Mouse (Mus musculus) urinary bladder, postnatal 25 days (tissue): ENCODE results near the gene Robo3.

Experiments used
- DNase-seq: peaks from one replicate; pipeline ENCODE4 v3.0.0; 2022; ENCODE audit warnings: low spot score

Robo3 gene

DNA sequence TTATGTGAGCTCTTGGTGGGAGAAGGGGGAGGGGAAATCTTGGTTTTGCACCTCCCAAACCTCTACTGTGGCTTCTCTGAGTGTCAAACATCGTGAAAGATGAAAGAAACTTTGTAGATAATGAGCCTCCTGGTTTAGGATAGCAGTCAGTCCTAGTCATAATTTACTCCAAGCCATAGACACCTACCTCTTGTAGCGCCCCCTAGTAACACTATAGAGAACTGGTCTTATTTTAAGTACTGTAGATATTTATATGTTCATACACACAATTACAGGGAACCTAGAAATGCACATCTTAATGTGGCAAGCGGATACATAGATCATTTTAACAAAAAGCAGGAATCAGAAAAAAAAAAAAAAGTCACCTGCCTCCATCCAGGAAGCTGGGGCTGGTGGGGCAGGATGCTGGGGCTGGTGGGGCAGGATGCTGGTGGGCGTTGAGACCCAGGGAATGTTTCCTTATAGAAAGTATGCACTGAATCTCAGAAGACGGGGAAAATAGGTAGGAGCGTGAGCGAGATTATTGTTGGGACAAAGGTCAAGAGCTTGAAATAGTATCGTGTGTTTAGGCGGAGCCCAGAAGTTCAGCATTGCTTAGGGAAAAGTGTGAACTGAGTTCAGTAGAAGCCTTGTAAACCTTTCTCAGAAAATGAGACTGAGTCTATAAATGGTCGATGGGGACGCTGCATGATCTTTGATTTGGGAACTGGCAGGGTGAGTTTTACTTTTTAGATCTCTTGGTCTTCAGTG, 64.8 kb downstream of the Robo3 start:
- no peak for DNase-seq

DNA sequence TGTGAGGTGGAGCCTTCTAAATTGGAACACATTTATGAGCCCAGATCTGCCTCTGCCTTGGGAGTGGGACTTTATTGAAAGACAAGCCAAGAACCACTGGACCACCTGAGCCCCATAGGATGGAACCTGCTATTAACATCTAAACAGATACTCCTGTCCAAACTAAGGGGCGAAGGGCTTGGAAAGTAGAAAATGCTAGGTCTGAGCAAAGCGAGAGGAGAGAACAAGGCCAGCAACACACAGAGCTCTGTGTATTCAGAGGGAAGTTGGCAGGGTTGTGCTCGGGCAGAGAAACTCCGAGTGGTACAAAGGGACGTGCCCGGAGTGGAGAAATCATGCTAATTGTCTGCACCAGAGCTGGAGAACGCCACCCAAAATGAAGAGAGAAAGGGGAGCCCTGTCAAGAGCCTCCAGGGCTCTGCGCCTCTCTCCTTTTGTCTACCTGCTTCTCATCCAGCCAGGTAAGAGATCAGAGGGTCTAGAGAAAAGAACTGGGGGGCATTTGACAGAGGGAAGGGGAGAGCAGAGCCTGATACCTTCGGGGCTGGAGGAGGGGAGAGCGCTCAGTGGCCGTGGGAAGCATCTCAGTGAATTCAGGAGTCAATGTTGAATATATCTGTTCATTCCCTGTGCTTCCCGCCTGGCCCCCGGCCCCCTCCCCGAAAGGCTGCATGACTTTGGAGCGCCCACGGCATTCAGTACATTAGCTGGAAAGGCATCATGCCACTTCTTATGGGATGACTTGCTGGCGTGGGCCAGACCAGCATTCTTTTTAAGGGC, 65.6 kb downstream of the Robo3 start, which contains the start of gene Hepacam:
Hepacam (plus strand) TSS at position 51 of the 780 bp plus-strand sequence.
- no peak for DNase-seq

DNA sequence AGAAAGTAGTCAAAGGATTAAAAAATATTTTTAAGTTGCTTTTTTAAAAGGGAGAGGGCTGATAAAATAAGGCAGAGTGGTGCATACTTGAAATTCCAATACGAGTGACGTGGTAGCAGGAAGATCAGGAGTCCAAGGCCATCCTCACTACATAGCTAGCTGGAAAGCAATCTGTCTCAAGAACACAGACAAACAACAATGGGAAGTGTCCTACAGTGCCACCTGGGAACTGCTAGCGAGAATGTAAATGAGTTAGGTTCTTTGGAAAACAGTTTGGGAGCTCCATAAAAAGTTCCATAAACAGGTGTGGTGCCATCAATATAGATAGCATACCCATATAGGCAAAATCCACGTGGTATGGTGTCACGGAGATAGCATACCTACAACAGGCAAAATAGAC, 67.3 kb downstream of the Robo3 start:
- no peak for DNase-seq
